Mouse (Mus musculus) brain, embryonic 14.5 days (tissue): ENCODE data around the gene Dnm1. TPM values are rescaled to one million over a fixed set of nuclear protein-coding genes. Genes with fewer than 3 reads are reported as not detected.
A peak's percentile ranks its signal among the peaks of the same experiment; 100 is the strongest.

Experiments used
- DNase-seq: peaks from one replicate; pipeline ENCODE4 v3.0.0-alpha.2; 2011; ENCODE audit warnings: low read depth
- CTCF ChIP-seq: fragments of 200-500 bp; IDR thresholded peaks from 2 replicates; pipeline ENCODE4 v1.5.1; 2012; ENCODE audit warnings: inconsistent platforms, mild to moderate bottlenecking, moderate library complexity, borderline replicate concordance; ENCODE audit not compliant: insufficient read depth, insufficient read length; ENCODE audit errors: extremely low read depth
- POLR2A ChIP-seq: fragments of 200-500 bp; IDR thresholded peaks from 2 replicates; pipeline ENCODE4 v1.6.1; 2012; ENCODE audit warnings: mild to moderate bottlenecking, inconsistent platforms, borderline replicate concordance; ENCODE audit not compliant: poor library complexity, insufficient read depth, insufficient read length, severe bottlenecking; ENCODE audit errors: extremely low read depth
- polyA plus RNA-seq: library from polyadenylated mRNA; depleted of rRNA; stranded (reverse); fragments of >200 nt; gene quantifications from 2 replicates; pipeline ENCODE4 v1.2.3, GENCODE M21; 2012

Dnm1 gene
- polyA plus RNA-seq, 1 experiment: 292 TPM

DNA sequence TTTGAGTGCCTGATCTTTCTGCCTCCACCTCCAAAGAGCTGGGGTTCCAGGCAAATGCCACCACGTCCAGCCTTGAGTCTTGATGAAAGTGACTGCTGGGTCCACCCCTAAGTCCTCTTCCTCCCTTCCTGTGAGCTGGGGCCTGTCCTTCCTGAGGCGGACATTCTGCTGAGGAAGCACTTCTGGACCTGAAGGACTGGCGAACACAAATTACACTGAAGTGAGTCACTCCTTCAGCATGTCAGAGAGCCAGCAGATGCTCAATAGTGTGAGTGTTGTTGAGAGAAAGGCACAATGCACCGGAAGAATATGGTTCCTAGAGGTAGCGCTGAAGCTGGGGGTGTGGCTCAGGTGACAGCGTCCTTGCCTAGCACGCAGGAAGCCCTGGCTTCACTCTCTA is 27.8 kb downstream of the Dnm1 start:
- TF ChIP-seq POLR2A (no peak), CTCF (no peak)
- DNase-seq: no peak

DNA sequence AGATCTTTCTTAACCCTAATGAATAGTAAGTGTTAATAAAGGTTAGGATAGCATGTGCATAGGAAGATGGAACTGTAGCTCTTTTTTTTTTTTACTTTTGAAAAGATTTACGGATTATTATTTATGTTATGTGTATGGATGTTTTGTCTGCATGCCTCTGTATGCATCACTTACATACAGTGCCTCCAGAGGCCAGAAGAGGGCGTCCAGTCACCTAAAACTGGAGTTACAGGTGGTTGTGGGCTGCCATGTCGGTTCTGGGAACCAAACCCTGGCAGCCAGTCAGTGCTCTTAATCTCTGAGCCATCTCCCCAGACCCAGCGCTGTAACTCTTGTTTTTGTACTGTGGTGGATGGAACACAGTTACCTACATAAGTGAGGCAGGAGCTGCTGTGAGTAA is 28.8 kb downstream of the Dnm1 start:
- TF ChIP-seq POLR2A: no peak
- peak; percentile 7; the same call in 1 of the 2 replicates for TF ChIP-seq CTCF
- no peak for DNase-seq

DNA sequence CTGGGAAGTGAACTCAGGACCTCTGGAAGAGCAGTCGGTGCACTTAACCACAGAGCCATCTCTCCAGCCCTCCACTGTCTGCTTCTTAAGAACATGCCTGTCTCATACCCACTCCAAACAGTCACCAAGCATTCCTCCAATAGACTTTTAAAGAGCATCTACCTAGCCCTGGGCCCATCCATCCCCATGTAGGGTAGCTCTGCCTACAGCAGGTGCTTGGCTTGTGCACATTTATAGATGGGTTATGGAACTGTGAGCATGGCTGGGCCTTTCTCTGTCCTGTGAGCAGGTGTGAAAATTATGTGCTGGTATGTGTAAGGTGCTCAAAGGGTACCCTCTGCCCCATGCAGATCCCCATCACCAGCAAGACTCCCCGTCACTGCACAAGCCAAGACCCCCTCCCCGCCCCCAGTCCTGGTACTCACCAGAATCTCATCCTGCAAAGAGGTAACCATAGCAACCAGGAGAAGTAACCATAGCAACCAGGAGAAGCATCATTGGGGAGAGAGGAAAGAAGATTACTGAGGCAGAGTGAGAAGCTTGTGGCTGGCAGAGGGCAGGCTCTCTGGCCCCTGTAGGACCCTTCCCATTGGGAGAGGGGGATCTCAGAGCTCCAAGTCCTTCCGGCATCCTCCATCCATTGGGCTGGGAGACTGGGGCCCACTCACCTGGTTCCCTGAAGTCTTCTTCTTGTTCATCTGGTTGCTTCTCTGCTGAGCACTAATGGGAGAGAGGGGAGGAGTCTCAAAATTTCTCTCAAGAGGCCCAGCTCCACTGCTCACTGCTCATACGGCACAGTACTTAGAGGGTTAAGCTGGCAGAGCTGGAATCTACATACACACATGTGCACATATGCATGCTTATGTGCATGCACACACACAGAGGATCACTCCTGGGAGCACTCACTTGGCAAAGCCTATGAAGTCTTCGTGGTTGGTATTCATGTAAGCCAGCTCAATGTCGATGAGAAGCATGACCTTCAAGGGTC is 30.1 kb downstream of the Dnm1 start:
- DNase-seq: peak; percentile 94
- no peak for TF ChIP-seq CTCF
- TF ChIP-seq POLR2A: no peak

DNA sequence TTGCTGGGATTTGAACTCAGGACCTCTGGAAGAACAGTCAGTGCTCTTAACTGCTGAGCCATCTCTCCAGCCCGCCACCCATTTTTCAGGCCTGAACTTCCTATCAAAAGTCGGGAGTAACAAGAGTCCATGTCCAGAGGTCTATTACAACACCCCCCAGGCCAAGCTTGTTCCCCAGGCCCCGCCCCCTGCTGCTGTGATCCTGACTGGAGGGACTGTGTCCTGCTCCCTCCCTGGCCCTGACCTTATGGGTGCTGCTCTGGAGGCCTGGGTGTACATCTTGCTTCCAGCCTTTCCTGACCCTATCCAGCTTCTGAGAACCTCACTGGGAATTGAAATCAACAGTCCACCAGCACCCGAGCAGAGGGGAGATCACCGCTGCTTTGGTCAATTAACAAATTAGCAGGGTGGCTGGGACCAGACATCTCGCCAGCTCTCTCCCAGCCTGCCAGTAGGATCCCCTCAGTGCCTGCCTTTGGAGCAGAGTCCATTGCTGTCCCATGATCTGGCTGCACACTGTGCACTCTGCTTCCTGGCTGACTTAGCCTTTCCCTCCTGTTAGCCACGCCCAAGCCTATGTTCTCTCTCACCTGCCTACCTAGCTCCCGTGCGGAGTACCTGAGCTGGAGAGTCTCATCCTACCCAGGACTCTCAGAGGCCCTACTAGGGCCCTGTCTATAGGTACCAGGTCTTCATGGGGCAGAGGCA is 31.4 kb downstream of the Dnm1 start:
- no peak for DNase-seq
- TF ChIP-seq CTCF (no peak), POLR2A (no peak)

DNA sequence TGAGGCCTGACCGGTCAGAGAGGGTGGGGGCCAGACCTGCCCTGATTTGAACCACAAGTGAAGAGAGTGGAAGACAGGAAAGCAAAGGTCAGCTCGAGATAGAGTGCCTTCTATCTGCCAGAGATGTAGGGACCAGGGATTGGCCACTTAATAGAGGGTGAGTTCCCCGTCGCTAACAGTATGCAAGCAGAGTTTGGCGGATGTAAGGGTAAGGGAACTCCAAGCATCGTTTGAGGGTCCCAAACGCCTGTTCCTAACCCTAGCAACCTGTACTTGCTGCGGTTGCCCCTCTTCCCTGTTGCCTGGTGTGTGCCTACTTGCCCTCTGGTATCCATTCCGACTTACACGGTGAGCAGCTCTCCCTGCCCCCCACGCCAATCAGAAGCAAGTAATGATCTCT is 32.4 kb downstream of the Dnm1 start:
- TF ChIP-seq CTCF (no peak), POLR2A (no peak)
- DNase-seq: no peak

DNA sequence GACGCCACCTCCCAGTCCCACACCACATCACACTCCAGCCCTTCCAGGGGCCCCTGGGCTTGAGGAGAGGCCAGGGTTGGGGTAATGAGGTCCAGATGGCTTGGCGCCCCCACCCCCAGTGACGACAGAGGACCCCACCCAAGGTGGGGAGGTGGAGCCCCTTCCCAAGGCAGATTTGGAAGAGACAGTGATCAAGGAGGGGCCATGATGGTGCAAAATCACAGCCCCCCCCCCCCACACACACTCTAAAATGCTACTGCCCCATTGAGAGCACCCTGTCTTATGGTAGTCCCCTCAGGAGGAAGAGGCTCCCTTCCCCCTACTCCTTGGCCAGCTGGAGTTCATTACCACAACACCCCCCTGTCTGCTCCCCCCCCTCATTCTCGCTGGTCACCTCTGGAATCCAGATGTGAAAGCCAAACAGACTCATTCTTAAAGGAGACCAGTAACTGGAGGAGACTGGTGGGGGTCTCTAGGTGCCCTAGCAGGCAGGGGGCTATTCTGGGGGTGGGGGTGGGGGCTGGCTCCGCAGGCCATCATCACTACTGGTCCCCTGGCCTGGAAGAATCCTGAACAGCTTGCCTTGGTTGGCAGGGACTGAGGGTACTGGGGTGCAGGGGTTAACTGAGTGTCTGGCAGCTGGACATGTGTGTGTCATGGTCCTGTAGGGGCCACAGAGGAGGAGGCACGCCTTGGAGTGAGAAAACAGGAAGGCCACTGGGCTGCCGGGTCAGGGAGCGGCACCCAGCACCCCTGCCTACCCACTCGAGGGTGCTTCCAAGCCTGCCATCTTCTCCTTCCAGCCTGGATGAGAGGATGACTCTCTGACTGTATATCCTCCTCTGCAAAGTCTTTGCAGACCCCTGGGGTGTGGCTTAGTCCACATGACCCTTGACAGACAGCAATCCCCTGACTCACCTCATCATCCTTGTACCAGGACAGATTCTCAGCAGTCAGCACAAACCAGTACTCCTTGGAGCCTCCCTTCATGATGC is 33.3 kb downstream of the Dnm1 start:
- DNase-seq: no peak

DNA sequence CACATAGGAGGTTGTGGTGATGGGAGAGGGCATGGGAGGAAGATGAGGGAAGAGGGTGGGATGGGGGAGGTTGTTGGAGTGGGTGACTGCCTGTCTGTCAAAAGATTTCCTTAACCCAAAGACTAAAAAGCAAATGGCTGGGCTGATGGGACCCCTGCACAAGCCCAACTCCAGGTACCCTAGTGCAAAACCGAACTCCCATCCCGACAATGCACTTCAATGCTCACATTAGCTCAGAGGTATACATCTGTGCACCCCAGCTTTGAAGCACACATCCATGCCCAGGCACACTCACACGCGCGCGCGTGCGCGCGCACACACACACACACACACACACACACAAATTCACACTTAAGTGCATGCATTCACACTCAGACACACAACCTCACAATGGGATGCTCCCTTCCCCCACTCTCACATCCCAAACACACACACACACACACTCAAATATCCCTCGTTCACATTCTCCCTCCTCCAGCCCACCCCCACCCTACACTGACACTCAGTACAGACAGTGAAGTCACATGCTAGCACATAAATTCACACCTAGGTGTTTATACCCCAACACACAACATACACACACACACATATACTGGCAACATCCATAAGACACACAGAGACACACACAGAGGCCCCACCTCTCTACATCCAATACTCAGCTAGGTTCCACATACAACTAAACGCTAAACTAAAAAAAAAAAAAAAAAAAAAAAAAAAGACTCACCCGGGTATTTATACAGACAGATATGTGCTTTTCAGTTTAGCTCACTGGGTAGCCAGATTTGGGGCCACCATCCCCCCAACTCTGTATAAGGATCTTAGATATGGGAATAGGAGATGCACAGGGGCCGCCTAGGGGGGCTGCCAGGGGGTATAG is 34.2 kb downstream of the Dnm1 start:
- no peak for DNase-seq
- TF ChIP-seq CTCF: no peak
- TF ChIP-seq POLR2A: no peak

More for the DNA sequence above, 33.3 kb downstream of the Dnm1 start:
- TF ChIP-seq CTCF (no peak), POLR2A (no peak)

DNA sequence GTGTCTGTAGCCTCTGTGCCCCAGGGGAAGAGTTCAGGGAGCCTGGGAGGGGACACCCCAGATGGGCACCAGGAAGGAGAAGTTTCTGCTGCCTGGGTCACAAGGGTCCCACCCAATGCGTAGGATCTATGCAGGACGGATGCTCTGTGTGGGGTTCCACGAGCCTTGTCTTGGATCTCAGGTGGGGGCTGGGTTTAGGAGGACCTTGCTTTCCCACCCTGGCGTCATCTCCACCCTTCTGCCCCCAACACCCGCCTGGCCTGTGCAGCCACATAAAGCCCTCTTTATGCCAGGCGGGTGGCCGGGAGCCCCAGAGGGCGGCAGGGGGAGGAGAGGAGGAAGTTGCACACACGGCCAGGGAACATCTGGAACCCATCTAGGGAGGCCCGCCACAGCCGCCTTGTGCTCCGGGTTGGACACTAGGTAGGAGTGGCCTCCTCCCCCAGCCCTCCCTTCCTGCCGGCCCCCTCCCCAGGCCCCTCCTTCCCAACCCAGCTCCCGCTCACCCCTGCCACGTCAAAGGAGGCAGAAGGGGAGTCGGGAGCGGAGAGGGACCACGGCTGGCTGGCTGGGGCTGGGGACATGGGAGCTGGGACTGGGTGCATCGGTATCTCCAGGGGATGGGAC is 35.2 kb downstream of the Dnm1 start:
- TF ChIP-seq POLR2A (0 out of 2 replicates have a peak, but pooled peaks have one; percentile 9), CTCF (no peak)
- peak; percentile 55 for DNase-seq

DNA sequence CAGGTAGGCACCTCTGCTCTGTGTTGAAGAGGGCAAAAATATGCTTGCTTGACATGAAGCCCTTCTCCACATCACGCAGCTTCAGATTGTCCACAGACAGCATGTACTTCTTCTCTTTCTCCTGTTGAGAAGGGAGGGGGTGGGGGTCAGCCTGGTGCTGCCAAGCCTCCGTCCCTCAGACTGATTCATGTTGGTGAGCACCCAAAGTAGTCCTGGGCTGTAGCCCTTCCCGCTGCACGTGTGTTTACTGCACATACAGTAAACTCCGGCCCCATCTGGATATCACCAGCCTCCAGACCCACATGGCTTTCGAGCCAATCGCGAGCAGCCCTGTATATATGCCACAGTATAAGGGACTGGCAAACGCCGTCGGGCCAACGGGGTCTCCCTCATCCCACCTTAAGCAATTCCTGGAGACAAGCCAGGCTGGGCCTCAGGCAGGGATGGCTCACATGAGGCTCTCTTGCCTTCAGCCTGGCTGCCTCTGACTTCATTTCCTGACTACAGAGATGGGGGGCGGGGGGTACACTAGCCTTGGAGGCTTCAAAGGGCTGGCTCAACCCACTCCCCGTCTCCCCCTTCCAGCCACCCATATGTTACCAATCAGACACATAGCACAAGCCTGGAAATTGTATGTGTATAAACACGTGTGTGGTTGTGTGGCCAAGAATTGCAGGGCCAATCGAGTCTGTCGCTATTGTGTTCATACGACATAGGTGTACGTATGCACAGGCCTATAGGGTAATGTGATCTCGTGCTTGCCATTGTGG is 36.1 kb downstream of the Dnm1 start:
- TF ChIP-seq POLR2A (no peak), CTCF (no peak)
- peak; percentile 25 for DNase-seq
